Mouse (Mus musculus) kidney, postnatal 0 days (tissue): Measurements from ENCODE around the gene Aff3. TPM values are rescaled to one million over a fixed set of nuclear protein-coding genes. Genes with fewer than 3 reads are reported as not detected.

Experiments used
- ATAC-seq: fragments of 200-750 bp; cut with Nextera tagmentation; replicated peaks from 2 replicates; pipeline ENCODE4 v1.8.0; 2017; ENCODE audit warnings: low read depth, moderate number of reproducible peaks, moderate TSS enrichment, moderate library complexity; ENCODE audit not compliant: low FRiP score
- DNase-seq: peaks from one replicate; pipeline ENCODE4 v3.0.0-alpha.2; 2016; ENCODE audit warnings: low spot score
- H3K27ac ChIP-seq: fragments of 300-500 bp; sonication (generic); 2 replicates; pipeline ENCODE4 v1.5.1; 2014; ENCODE audit warnings: mild to moderate bottlenecking
- H3K27me3 ChIP-seq: fragments of 300-500 bp; sonication (generic); 2 replicates; pipeline ENCODE4 v1.6.1; 2014; ENCODE audit warnings: low read length, mixed read lengths; ENCODE audit not compliant: insufficient read depth
- H3K36me3 ChIP-seq: fragments of 300-500 bp; sonication (generic); 2 replicates; pipeline ENCODE4 v1.6.1; 2014; ENCODE audit warnings: low read length, mixed read lengths; ENCODE audit not compliant: insufficient read depth
- H3K4me1 ChIP-seq: fragments of 300-500 bp; sonication (generic); replicated peaks from 2 replicates; pipeline ENCODE4 v1.6.1; 2014; ENCODE audit warnings: antibody characterized with exemption, low read length, mixed read lengths; ENCODE audit not compliant: insufficient read depth
- H3K4me2 ChIP-seq: fragments of 300-500 bp; sonication (generic); 2 replicates; pipeline ENCODE4 v1.6.1; 2014; ENCODE audit warnings: mild to moderate bottlenecking, low read length, moderate library complexity, mixed read lengths
- H3K4me3 ChIP-seq: fragments of 300-500 bp; sonication (generic); replicated peaks from 2 replicates; pipeline ENCODE4 v1.5.1; 2014; ENCODE audit warnings: low read depth, low read length
- H3K9ac ChIP-seq: fragments of 300-500 bp; sonication (generic); 2 replicates; pipeline ENCODE4 v1.6.1; 2014; ENCODE audit warnings: low read depth, low read length
- H3K9me3 ChIP-seq: fragments of 300-500 bp; sonication (generic); replicated peaks from 2 replicates; pipeline ENCODE4 v1.6.1; 2016; ENCODE audit warnings: low read length, inconsistent platforms, mixed read lengths
- CTCF ChIP-seq: IDR thresholded peaks from 2 replicates; pipeline ENCODE4 v1.5.1; 2016; ENCODE audit warnings: antibody characterized with exemption, low read depth, mild to moderate bottlenecking, moderate library complexity
- WGBS: fragments of 180-500 bp; shearing (Covaris S2); extraction: QIAGEN DNeasy Blood & Tissue Kit; methylation state at CpG from one replicate; pipeline ENCODE4 v1.1.7; 2014; 5-methylcytosine and 5-hydroxymethylcytosine counted together
- polyA plus RNA-seq: library from polyadenylated mRNA; unstranded; fragments of >200 nt; fragmentation: Nextera tagmentation; extraction: Ambion mirVana; gene quantifications from 2 replicates; pipeline ENCODE4 v1.2.1, GENCODE M21; 2015

Gene Aff3
- polyA plus RNA-seq, 1 experiment from 2014 or later = 7.9 TPM

DNA sequence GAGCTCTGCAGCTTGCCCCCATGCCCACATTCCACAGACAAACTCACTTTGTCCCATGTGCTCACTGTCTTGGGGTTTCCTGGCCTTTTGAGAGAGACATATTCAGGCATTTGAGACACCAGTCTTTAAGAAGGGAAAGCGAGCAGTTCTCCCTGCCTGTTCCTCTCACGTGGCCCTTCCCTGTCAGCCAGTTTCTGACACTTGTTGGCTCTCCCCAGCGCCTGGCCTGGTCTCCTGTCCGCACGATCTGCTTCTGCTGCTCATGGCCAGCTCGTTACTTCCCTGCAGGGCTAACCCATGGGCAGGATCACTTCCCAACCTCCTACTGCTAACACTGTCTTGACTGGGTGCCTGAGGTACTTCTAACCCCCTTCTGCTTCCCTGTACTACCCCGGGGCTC, 118.1 kb downstream of the Aff3 start:
- Histone ChIP-seq H3K9me3 (no peaks in the 10 kb centered on the region), H3K4me2 (no peak overlapping the region), H3K4me1 (peaks cover 11% of the 10 kb centered on the region; the same call in 1 of the 2 replicates), H3K4me3 (no peak overlapping the region), H3K27me3 (no peaks in the 10 kb centered on the region), H3K9ac (no peak overlapping the region), H3K27ac (no peak overlapping the region), H3K36me3 (no peaks in the 10 kb centered on the region)
- ATAC-seq (no peak), DNase-seq (no peak)
- TF ChIP-seq CTCF = no peak
- 61% methylated on average over 7 of the region's 7 CpGs for WGBS

DNA sequence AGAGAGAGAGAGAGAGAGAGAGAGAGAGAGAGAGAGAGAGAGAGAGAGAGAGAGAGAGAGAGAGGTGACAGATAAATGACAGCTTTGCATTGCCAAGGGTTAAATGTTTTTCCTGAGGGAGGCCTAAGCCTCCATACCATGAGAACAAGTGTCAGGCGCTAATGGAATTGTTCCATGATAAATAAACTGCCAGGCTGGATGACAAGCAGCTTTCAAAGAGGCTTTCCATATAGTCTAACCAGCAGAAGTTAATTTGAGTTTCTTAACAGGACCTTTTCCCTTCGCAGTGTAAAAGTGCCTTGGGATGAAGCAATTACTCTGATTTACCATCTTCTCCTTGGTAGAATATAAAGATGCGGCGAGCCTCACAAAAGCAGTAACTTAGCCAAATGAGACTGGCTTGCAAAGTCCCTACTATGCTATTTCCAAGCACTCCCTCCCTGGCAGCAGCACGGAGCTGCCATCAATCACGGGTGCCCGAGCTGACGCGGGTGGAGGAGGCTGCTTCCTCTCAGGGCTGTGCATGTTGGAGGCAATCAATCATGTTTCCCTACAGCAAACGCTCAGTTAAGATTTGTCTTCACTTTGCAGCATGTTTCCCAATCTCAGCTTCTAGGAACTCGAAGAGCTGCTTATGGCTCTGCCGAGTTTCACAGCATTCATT, 119.3 kb downstream of the Aff3 start:
- Histone ChIP-seq H3K4me1 (peaks cover 11% of the 10 kb centered on the region; the same call in 1 of the 2 replicates), H3K4me3 (no peak overlapping the region), H3K36me3 (no peaks in the 10 kb centered on the region), H3K9ac (no peak overlapping the region), H3K27me3 (no peaks in the 10 kb centered on the region), H3K9me3 (no peaks in the 10 kb centered on the region), H3K4me2 (peak overlapping the region; percentile 24; the same call in 1 of the 2 replicates), H3K27ac (no peak overlapping the region)
- ATAC-seq (no peak), DNase-seq (peak; percentile 71)
- 8% methylated on average over 12 of the region's 12 CpGs for WGBS
- TF ChIP-seq CTCF = no peak

DNA sequence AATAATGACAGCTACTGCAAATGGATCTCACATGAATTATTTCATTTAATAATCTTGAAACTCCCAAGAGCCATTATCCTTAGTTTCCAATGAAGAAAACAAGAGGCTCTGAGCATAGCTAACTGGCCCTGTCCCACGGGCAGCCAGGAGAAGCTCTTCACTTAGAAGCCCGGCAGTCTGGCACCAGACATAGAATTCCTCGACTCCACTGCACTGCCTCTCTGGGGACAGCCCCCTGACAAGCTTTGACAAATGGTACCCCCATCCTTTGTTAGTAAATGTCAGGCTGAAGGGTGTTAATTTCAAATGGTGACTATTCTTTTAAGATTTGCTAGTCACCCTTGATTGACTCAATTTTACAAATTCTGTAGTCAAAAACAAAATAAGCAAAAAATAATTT, 120.3 kb downstream of the Aff3 start:
- WGBS = 36% methylated on average over 3 of the region's 3 CpGs
- peaks cover 11% of the 10 kb centered on the region; the same call in 1 of the 2 replicates for H3K4me1 ChIP-seq
- ATAC-seq = no peak
- no peaks in the 10 kb centered on the region for H3K9me3 ChIP-seq
- no peak overlapping the region for H3K4me3 ChIP-seq
- no peak overlapping the region for H3K4me2 ChIP-seq
- no peaks in the 10 kb centered on the region for H3K36me3 ChIP-seq
- no peak for TF ChIP-seq CTCF
- no peak overlapping the region for H3K27ac ChIP-seq
- H3K9ac ChIP-seq = no peak overlapping the region
- no peaks in the 10 kb centered on the region for H3K27me3 ChIP-seq
- no peak for DNase-seq

DNA sequence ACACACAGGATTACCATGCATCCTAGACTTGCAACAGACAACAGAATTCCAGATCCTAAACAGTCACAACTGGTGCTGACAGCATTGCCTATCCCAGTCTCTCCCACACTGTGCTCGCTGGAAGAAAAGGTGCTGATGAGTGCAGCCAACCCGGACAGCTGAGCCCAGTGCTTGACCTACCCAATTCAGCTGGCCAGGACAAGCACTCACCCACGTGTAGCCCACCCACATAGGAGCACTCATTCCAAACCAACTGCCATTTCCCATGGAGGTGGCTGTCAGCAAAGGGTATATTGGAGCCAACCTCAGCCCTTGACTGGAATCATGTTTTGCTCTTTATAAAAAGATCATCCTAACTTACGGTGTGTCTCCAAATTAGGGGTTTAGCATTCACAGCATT, 123.2 kb downstream of the Aff3 start:
- WGBS = 64% methylated on average over 4 of the region's 4 CpGs
- TF ChIP-seq CTCF = no peak
- H3K9me3 ChIP-seq = no peaks in the 10 kb centered on the region
- no peak overlapping the region for H3K4me2 ChIP-seq
- no peaks in the 10 kb centered on the region for H3K36me3 ChIP-seq
- H3K9ac ChIP-seq = no peak overlapping the region
- H3K27me3 ChIP-seq = no peaks in the 10 kb centered on the region
- no peak overlapping the region for H3K4me3 ChIP-seq
- ATAC-seq (no peak), DNase-seq (no peak)
- peaks cover 8% of the 10 kb centered on the region; the same call in 1 of the 2 replicates for H3K4me1 ChIP-seq
- H3K27ac ChIP-seq = no peak overlapping the region

DNA sequence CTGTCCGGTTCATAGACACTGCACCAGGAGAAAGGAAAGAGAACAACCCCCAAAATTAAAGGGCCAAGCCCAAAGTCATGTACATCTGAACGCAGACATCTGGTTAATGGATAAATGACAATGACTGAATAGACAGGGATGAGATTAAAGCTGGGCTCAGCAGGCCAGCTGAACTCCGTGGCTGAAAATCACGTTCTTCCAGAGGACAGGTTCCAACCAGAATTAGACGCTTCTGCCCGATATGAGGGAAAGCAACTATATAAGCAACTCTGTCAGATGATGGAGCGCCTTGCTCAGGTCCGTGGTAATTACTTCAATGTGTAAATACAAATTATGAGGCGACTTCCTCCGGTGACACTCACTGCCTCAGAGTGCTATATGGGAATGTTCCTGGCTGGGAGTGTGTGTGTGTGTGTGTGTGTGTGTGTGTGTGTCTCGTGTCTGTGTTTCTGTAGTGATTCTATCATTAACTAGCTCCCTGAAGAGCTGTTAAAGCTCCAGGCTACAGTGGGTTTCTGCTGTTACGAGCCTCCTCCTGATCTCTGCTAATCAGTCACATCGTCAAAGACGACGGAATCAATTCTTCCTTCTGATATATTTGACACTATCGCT, 127.7 kb downstream of the Aff3 start:
- H3K9me3 ChIP-seq = no peaks in the 10 kb centered on the region
- TF ChIP-seq CTCF = no peak
- H3K9ac ChIP-seq = no peak overlapping the region
- no peak overlapping the region for H3K27ac ChIP-seq
- 67% methylated on average over 16 of the region's 16 CpGs for WGBS
- no peak overlapping the region for H3K4me2 ChIP-seq
- DNase-seq = no peak
- H3K4me3 ChIP-seq = no peak overlapping the region
- H3K36me3 ChIP-seq = no peaks in the 10 kb centered on the region
- H3K27me3 ChIP-seq = no peaks in the 10 kb centered on the region
- ATAC-seq = no peak
- H3K4me1 ChIP-seq = no peaks in the 10 kb centered on the region

DNA sequence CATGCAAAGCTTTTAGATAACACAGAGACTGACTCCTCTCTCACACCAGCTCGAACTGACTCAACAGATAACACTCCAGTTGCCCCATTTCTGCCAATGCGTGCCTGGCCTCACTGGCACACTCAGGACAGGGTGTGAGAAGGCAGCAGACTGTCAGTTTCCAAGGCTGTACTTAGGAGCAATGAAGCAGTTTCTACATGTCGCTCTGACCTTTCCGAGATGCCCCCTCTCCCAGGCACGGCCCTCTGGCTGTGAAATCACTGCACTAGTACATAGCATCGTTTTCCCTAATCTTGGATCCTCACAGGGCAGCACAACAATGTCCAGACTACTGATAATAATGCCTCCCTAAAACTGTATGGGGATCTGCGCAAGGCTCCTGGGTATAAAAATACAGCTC, 132.2 kb downstream of the Aff3 start:
- no peaks in the 10 kb centered on the region for H3K9me3 ChIP-seq
- no peak overlapping the region for H3K9ac ChIP-seq
- 94% methylated on average over 7 of the region's 7 CpGs for WGBS
- no peak for TF ChIP-seq CTCF
- H3K27ac ChIP-seq = no peak overlapping the region
- ATAC-seq = no peak
- H3K36me3 ChIP-seq = no peaks in the 10 kb centered on the region
- DNase-seq = no peak
- no peak overlapping the region for H3K4me2 ChIP-seq
- no peaks in the 10 kb centered on the region for H3K27me3 ChIP-seq
- H3K4me3 ChIP-seq = no peak overlapping the region
- H3K4me1 ChIP-seq = no peaks in the 10 kb centered on the region

DNA sequence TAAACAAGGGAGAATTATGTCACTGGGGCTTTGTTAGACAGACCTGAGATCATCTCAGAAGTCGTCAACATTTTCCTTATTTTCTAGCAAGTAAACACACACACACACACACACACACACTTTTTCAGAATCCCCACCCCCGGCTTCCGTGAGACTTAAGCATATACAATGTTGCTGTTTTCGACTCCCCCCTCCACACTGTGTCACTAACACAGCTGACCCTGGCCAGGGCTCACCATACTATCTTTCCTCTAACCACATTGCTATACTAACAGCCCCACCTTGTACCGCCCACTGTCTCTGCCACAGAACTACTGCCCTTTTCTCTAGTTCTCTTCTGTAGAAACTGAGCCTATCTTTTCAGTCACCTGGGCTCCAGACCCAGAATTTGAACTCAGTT, 136.1 kb downstream of the Aff3 start:
- 81% methylated on average over 5 of the region's 5 CpGs for WGBS
- no peak for TF ChIP-seq CTCF
- H3K9ac ChIP-seq = no peak overlapping the region
- DNase-seq = no peak
- no peak for ATAC-seq
- no peak overlapping the region for H3K4me3 ChIP-seq
- H3K36me3 ChIP-seq = no peaks in the 10 kb centered on the region
- H3K4me1 ChIP-seq = no peaks in the 10 kb centered on the region
- no peaks in the 10 kb centered on the region for H3K27me3 ChIP-seq
- H3K9me3 ChIP-seq = no peaks in the 10 kb centered on the region
- H3K4me2 ChIP-seq = no peak overlapping the region
- no peak overlapping the region for H3K27ac ChIP-seq
